Mouse (Mus musculus) thymus, adult 2 months (tissue): ENCODE measurements around the gene Hspe1. TPM values are rescaled to one million over a fixed set of nuclear protein-coding genes. Genes with fewer than 3 reads are reported as not detected.
"Not testable (repeated sequence)": the region's sequence is repeated elsewhere in the genome, so short reads cannot be mapped to it uniquely, and the experiment has no call there.

Source experiments
- DNase-seq: peaks from one replicate; pipeline ENCODE4 v3.0.0; 2021
- H3K27ac ChIP-seq: fragments of 200-500 bp; 2 replicates; pipeline ENCODE4 v1.5.1; 2012; ENCODE audit warnings: low read length, control low read depth; ENCODE audit not compliant: control insufficient read depth, insufficient read depth
- H3K27me3 ChIP-seq: fragments of 200-500 bp; 2 replicates; pipeline ENCODE4 v1.6.1; 2012; ENCODE audit warnings: mild to moderate bottlenecking, low read length, moderate library complexity, mixed read lengths; ENCODE audit not compliant: control insufficient read depth, insufficient read depth
- H3K36me3 ChIP-seq: fragments of 200-500 bp; 2 replicates; pipeline ENCODE4 v1.6.1; 2012; ENCODE audit warnings: mild to moderate bottlenecking, low read length, moderate library complexity; ENCODE audit not compliant: control insufficient read depth, insufficient read depth
- H3K4me1 ChIP-seq: fragments of 200-500 bp; replicated peaks from 2 replicates; pipeline ENCODE4 v1.6.1; 2012; ENCODE audit warnings: low read length; ENCODE audit not compliant: control insufficient read depth, insufficient read depth
- H3K4me3 ChIP-seq: fragments of 200-500 bp; 2 replicates; pipeline ENCODE4 v1.5.1; 2012; ENCODE audit warnings: mild to moderate bottlenecking, low read length, control low read depth, moderate library complexity; ENCODE audit not compliant: control insufficient read depth, insufficient read depth
- CTCF ChIP-seq: fragments of 200-500 bp; IDR thresholded peaks from 2 replicates; pipeline ENCODE4 v1.5.1; 2012; ENCODE audit warnings: mild to moderate bottlenecking, control low read depth, low read length, moderate library complexity, borderline replicate concordance; ENCODE audit not compliant: control insufficient read depth, poor library complexity, insufficient read depth; ENCODE audit errors: extremely low read depth
- POLR2A ChIP-seq: fragments of 200-500 bp; IDR thresholded peaks from 2 replicates; pipeline ENCODE4 v1.6.1; 2012; ENCODE audit warnings: mild to moderate bottlenecking, low read length, control low read depth, moderate library complexity; ENCODE audit not compliant: control insufficient read depth, poor library complexity, insufficient read depth; ENCODE audit errors: extremely low read depth
- WGBS: fragments of 180-500 bp; shearing (Covaris S2); methylation state at CpG from one replicate; pipeline ENCODE4 v1.1.7; 2018; 5-methylcytosine and 5-hydroxymethylcytosine counted together
- polyA plus RNA-seq: library from polyadenylated mRNA; depleted of rRNA; stranded (reverse); fragments of >200 nt; gene quantifications from 2 replicates; pipeline ENCODE4 v1.2.3, GENCODE M21; 2012

Gene Hspe1
- polyA plus RNA-seq, 1 experiment = 33.2 TPM

- Histone ChIP-seq H3K36me3 (no peaks in the 10 kb centered on the region), H3K4me3 (peak within 1 kb of the TSS; percentile 59), H3K27ac (no peak within 1 kb of the TSS), H3K27me3 (no peaks in the 10 kb centered on the region), H3K4me1 (no peaks in the 10 kb centered on the region)
- under 1% methylated on average over 46 of the region's 46 CpGs for WGBS
- TF ChIP-seq POLR2A = no peak; the same call in 1 of the 2 replicates
- TF ChIP-seq CTCF = peak; percentile 33; the same call in 1 of the 2 replicates
- peak; percentile 98 for DNase-seq
These were observed 35.5 kb upstream of the Hspe1 start, which contains the start of gene Coq10b for GRCm38 (mm10) chr1:55052355-55052953. Coq10b (plus strand) TSS chr1:55052770.

GRCm38 (mm10) chr1:55053005-55053404 lies 34.9 kb upstream of the Hspe1 start:
- Histone ChIP-seq H3K27me3 (no peaks in the 10 kb centered on the region), H3K4me3 (peak overlapping the region; percentile 59), H3K4me1 (no peaks in the 10 kb centered on the region), H3K27ac (no peak overlapping the region), H3K36me3 (no peaks in the 10 kb centered on the region)
- TF ChIP-seq CTCF = no peak
- no peak for TF ChIP-seq POLR2A
- WGBS = under 1% methylated on average over 42 of the region's 42 CpGs
- no peak for DNase-seq

DNA sequence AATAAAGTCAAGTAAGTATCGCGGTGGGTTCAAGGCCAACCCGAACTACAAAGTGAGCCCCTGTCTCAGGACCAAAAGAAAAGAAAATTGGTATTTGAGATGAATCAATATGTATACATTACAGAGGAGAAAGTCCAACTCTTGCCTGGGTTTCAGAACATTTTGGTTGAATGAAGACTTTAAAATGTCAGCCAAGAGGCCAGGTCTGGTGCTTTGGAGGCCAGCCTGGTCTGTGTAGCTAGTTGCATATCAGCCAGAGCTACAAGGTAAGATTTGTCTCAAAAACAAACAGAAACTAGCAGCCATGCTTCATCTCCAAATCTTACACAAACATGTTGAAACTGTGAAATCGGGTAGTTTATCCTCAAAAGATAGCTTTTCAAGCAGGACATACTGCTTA lies 34.3 kb upstream of the Hspe1 start:
- no peak for TF ChIP-seq CTCF
- TF ChIP-seq POLR2A = no peak
- WGBS = 86% methylated on average over 4 of the region's 4 CpGs
- DNase-seq = no peak
- H3K4me3 ChIP-seq = no peak overlapping the region
- no peak overlapping the region for H3K27ac ChIP-seq
- no peaks in the 10 kb centered on the region for H3K27me3 ChIP-seq
- H3K36me3 ChIP-seq = no peaks in the 10 kb centered on the region
- H3K4me1 ChIP-seq = no peaks in the 10 kb centered on the region

GRCm38 (mm10) chr1:55055322-55056115 lies 32.4 kb upstream of the Hspe1 start:
- H3K4me3 ChIP-seq = no peak overlapping the region
- no peak for DNase-seq
- no peaks in the 10 kb centered on the region for H3K27me3 ChIP-seq
- H3K4me1 ChIP-seq = no peaks in the 10 kb centered on the region
- no peak for TF ChIP-seq CTCF
- TF ChIP-seq POLR2A = no peak
- H3K27ac ChIP-seq = no peak overlapping the region
- no peaks in the 10 kb centered on the region for H3K36me3 ChIP-seq
- 61% methylated on average over 5 of the region's 5 CpGs for WGBS

DNA sequence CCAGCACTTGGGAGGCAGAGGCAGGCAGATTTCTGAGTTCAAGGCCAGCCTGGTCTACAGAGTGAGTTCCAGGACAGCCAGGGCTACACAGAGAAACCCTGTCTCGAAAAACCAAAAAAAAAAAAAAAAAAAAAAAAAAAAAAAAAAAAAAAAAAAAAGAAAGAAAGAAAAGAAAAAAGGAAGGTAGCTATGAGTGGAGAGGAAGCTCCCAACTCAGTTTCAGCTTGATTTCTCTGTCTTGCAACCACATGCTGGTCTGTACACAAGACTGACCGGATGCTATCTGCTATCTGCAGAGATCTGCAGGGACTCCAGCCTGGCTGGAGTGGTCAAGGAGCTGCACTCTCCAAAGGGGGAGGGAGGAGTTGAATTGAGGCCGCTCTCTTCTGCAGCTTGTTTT lies 29.5 kb upstream of the Hspe1 start:
- not testable (repeated sequence) for H3K27me3 ChIP-seq, H3K4me3 ChIP-seq, H3K4me1 ChIP-seq, H3K36me3 ChIP-seq, H3K27ac ChIP-seq, DNase-seq
- WGBS = 72% methylated on average over 3 of the region's 3 CpGs

DNA sequence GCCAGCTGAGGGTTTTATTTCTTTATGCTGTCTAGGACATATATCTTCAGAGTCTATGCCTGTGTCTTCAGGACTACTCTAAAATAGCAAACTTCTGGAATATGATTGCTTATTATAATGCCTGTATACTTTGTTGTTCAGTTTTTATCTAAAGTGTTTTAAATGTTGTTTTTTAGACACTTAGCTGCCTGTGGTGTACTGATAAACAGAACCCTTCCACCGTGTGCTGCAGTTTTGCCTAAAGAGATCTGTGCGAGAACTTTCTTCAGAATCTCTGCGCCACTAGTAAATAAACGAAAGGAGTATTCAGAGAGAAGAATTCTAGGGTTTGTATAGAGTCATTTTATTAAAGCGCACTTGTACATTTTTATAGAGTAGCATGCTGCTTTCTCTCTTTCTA lies 26.8 kb upstream of the Hspe1 start:
- no peak for DNase-seq
- no peak for TF ChIP-seq POLR2A
- TF ChIP-seq CTCF = no peak
- Histone ChIP-seq H3K27me3 (no peaks in the 10 kb centered on the region), H3K4me1 (no peaks in the 10 kb centered on the region), H3K36me3 (peaks cover 23% of the 10 kb centered on the region), H3K27ac (no peak overlapping the region), H3K4me3 (no peak overlapping the region)
- 96% methylated on average over 5 of the region's 5 CpGs for WGBS

GRCm38 (mm10) chr1:55061772-55062171 lies 26.2 kb upstream of the Hspe1 start:
- Histone ChIP-seq H3K4me1 (no peaks in the 10 kb centered on the region), H3K27ac (no peak overlapping the region), H3K4me3 (no peak overlapping the region), H3K36me3 (peaks cover 23% of the 10 kb centered on the region), H3K27me3 (no peaks in the 10 kb centered on the region)
- DNase-seq = no peak
- TF ChIP-seq CTCF (no peak), POLR2A (no peak)
- 98% methylated on average over 4 of the region's 4 CpGs for WGBS

- H3K4me3 ChIP-seq, DNase-seq, H3K4me1 ChIP-seq, H3K27ac ChIP-seq, H3K27me3 ChIP-seq, H3K36me3 ChIP-seq: not testable (repeated sequence)
These were observed 15.6 kb upstream of the Hspe1 start for GRCm38 (mm10) chr1:55072328-55072727.
